Mouse (Mus musculus) embryo, embryonic 10 days (tissue): ENCODE measurements around the gene Mgst3.

Experiments
- DNase-seq: peaks from one replicate; pipeline ENCODE4 v3.0.0-alpha.2; 2015; ENCODE audit warnings: low spot score

Mgst3 gene

DNA sequence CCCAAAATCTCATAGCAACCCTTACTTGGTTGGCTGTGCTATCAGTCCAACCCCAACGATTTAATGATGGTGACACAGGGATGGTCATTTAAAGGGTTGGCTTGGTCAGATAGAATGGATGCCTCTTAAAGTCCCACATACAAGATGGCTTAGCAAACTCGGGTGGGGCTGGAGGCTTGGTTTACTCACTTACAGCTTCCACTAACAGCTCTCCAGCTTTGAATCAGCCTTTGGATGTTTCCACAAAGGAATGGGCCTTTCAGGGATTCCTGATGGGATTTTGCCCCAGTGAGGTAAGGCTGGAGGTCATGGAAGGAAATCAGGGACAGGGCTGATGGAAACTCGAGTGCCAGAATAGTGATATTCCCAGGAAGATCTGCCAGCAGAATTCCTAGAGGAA lies 5.8 kb downstream of the Mgst3 start:
- DNase-seq, result no peak

DNA sequence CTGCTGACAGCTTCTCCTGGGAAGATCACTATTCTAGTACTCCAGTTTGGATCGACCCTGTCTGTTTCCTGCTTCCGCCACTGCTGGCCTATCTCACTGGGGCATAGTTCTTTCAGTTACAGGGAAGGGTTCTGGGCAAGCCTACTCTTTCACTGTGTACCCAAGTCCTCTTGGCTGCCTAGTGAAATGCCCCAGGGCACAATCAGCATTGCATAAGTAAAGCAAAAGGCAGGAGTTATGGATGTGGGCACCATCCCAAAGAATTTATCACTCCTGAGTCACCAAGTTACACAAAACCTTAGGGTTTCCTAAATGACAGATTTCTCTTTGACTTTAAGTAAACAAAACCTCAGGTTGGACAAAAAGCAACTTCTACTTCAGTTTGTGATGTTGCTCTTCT lies 6.3 kb downstream of the Mgst3 start:
- no peak for DNase-seq

DNA sequence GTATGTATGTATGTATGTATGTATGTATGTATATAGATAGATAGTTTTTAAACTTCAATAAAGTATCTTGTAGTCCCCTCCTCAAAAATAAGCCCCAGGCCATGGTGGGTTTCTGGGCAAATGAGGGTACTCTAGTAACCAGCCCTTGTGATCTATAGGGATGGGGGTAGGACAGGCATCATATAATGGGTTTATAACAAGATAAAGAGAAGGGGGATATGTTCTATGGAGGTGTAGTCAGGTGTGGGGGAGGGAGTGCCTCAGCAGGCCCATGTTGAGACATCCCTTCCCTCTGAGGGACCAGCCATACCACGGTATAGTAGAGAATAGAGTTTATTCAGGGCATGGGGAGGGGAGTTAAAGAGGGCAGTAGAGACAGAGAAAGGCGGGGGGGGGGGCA lies 7.2 kb downstream of the Mgst3 start:
- no peak for DNase-seq

DNA sequence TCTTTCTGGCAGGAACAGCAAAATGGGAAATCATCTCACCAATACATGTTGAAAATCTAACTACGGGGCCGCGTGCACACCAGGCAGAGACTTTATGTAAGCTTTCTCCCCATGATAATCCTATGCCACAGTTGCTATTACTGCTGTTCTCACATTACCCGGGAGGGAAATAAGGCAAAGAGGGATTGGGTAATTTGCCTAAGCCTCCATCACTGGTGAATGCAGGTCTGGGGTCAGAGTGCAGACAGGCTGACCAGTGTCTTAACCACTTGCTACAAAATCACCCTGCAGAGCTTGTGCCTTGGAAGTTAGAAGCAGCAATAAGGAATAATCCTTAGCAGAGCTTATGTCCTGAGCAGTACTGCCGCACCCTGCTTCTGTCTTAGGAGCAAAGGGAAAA lies 8.0 kb downstream of the Mgst3 start:
- DNase-seq, result no peak

DNA sequence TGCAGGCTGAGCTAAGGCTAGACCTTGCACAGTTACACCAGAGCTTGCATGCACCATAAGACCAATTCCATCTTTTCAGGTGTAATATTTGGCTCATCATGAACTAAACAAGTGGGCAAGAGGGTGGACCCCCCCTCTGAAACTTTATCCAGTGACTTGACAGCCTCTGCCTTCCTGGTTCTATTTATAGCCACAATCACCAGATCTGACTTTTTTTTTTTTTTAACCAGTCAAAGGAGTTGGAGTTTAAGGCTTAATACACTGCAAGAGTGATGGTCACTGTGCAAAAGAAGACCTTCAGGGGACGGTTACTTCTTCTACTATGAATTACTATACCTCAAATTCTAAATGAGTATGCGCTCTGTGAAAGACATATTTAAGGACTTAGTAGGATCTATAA lies 8.4 kb downstream of the Mgst3 start:
- no peak for DNase-seq

DNA sequence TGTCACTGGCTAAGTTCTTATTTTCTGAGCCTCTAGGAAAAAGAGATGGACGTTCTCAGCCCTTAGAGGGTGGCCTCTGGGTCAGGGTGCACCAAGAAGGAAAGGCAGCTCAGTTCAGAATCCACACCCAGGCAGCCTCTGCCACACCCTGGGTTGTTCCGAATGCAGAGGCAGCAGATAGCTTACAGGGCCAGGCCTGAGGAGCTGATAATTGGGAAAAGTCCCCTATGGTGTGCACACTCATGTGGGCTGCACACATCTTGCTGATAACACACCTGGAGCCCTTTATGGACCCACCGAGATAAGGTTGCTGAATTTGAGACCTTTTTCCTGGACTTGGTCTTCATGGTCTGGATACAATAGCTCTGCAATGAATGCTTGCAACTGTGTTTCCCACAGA lies 9.5 kb downstream of the Mgst3 start:
- DNase-seq, result no peak

DNA sequence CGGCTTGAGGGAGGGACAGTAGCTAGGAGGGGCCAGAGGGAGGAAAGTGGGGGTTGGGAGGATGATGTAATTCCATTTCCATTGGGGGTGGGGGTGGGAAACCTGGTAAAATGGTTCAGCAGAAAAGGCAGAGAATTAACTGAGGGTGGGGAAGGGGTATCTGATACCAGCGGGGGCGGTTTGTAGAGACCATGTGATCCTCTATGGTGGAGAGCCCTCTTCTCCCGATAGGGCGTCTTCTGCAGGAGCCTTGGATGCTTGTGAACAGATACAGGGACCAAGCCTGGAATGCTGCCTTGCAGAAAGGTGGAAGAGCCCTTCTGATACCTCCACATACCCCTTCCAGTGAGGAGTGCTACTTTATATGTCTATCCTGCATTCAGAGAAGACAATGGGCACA lies 10.5 kb downstream of the Mgst3 start:
- no peak for DNase-seq

DNA sequence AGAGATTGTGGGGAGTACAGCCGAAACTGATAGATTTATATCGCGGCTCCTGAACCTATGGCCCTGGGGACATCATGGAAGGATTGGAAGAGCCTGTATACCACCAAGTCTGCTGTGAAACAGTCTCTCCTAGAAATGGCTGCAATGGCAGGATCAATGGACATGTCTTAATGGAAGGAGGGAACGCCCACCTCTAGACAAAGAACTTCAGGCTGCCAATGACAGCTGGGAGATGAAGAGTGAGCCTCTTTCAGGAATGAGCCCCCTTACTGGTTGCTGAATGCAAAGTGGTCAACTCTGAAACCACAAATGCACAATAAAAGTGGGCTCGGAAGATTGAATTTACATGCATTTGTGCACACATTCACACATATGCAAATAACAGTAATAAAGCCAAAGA lies 10.9 kb downstream of the Mgst3 start:
- no peak for DNase-seq

DNA sequence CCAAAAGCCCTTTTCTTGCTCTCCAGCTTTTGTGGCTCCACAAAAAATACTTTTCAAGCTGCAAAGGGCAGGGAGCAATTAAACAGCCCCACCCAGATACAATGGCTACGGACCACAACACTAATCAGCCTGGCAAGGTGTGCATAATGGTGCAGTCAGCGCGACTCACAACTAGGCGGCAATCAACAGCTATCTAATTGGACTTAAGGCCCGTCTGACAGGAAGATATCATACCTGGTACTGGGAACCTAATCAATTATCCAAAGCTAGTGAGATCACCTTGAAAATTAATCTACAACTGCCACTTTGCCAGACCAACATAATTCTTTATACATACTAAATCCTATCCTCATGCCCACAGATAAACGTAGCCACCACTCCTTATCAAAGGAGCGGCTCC lies 11.3 kb downstream of the Mgst3 start:
- DNase-seq, result no peak

DNA sequence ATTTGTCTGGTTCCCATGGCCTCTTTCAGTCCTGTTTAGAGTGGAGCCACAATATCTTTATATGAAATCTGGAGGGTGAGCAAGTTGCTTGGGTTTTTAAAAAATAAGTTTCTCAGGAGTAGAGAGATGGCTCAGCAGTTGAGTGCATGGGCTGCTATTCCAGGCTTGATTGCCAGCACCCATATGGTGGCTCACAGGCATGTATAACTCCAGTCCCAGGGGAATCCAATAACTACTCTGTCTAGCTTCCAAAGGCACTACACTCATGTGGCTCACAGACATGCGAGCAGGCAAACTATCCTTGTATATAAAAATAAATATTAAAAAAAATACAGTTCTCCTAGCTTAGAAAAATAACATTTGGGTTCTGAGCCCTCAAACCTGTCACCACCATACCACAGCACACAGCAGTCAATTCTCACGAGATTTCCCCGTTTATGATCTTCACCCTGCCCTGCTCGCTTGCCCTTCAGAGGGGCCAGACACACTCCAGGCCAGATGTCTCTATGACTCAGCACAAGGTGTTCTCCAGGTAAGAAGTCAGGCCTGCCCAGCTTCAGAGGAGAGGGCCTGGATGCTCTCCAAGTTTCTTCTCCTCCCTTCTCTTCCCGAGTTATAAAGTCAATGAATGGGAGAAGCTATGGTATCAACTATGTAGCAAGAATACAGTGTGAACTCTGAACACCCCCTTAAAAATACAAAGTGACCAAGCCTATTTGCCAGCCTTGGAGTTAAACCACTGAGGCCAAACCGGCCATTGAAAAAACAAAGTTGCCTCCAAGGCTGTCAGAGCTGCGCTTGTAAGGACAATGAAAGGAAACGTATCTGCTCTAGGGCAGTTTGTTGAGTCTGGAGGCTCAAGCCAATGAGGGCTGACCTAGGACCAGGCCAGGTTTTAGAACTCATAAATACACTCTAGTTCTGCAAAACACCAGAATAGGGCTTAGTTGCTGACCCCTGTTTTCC lies 12.3 kb downstream of the Mgst3 start:
- no peak for DNase-seq

DNA sequence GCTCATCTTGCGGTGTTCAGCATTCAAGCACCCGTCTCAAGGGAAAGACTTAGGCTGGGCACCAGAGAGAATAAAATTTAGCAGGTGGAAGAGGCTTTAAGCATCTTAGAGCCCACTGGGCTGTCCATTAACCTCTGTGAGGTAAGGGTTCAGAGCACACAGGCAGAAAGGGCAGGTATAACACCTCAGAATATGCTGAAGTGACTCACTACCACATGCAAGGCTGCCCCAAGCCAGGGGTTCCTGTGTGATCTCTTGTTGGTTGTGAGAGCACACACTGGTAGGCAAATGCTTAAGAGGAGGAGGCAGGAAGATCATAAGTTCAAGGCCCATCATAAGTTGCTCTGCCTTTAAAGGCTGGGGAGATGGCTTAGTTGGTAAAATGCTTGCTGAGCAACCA lies 13.4 kb downstream of the Mgst3 start:
- DNase-seq, result no peak

DNA sequence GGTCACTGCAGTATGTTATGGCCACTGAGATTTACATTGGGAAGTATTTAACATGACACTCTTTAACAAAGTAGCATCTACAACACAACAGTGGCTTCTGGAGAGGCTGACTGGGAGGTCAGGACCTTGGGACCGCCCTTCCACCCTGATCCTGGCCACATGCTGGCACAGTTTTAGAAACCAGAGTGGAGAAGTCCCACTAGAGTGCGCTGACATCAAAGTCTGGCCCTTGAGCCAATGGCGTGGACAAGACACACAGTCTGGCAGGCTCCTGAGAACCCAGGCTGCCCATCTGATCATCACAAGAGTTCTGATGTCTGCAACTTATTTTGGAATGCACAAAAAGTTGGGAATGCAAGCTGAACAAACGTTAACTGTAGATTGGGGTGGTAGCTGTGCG lies 13.9 kb downstream of the Mgst3 start:
- DNase-seq, result no peak

DNA sequence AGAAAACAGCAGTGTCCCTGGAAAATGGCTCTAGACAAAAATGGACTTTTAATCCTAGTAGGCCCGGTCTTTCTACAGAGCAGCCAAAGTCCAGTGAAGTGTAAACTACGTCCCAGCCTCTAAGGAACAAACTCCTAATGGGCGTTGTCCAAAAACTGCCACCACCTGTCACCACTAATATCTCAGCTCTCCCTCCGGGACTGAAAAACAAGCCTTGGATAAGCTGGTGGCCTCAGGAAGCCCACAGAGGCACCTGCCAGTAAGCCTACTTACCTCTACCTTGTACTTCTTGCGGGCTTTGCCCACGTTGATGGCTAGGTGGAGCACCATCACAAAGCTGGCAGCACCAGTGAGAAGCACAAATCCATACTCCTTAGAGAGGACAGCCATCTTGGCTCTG lies 15.6 kb downstream of the Mgst3 start:
- no peak for DNase-seq

DNA sequence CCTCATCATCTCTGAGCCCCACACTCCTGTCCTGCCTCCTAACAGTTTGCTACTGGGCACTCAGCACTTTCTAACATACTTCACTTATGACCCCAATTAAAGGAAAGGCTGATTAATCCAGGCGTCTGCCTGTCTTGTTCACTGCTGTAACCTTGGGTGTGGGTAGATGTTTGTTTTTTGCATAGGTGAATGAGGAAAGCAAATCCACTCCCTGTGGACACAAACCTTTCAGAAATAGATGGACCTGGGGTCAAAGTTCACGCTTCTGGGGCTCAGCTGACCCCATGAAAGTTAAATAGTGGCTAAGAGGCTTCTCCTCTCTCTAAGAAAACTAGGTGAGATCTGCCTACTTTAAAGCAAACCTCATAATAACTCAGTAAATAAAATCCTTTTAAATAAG lies 18.7 kb downstream of the Mgst3 start:
- no peak for DNase-seq

DNA sequence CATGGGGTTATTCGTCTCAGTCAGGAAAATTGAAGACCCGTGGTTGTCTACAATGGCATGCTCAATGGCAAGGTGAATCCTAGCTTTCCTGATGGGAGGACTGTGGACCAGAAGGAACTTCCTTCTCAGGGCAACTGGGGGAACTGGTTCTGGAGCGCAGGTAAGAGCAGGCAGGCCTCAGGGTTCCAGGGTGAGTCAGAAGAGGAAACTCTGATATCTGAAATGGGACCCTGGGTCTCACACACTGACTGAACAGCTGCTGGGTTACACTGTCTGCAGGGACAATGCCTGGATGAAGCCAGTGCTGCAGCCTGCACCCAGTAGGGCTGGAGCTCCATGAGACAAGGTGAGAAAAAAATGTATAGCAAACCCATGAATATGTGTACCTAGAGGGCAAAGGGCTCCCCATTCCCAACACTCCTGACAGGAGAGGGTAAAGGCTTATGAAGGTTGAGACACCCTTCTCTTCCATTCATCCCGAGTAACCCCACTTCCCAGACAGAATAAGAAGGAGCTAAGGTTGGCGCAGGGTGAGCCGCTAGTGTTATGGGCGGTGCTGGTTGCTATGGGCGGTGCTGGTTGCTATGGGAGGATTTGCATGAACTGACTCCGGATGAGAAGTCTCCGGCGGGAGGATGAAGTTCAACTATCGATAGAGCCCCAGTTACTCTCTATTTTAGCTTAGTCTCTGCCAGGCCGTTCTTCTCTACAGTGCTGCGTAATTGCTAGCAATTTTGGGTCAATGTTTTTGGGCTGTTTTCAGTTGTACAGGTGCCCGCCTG lies 19.4 kb downstream of the Mgst3 start:
- peak; percentile 87 for DNase-seq

DNA sequence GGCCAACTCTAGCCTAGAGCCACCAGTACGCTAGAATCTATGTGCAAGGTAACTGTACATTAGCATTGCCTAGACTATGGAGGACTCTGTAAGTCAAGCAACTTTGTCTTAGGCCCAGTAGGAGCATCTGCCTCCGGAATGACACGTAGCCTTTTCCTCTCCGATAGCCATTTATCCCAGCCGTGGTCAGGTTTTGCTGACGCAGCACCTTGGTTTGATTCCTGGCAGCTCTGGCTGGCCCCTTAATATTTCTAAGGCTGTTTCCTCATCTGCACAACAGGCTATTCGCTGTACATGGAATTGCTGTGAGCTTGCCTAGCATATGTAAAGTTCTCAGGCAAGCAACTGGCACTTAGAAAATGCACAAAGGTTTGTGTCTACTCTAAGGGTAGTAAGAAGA lies 20.9 kb downstream of the Mgst3 start:
- no peak for DNase-seq

DNA sequence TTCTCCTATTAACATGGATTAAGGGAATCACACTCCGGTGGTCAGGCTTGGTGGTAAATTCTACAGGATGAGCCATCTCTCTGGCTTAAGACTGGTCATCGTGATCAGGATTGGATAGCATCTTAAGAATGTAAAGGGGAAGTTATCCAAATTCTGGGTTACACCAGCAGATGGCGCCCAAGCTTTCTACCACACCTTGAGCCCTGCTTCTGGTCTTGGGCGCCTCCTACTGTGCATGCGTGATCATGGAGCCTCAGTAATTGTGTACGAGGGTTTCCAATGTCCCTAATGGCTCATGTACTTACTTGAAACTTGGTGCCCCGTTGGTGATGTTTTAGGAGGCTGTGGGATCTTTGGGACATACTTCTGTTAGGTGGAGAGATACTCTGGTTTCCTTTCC lies 23.7 kb downstream of the Mgst3 start:
- DNase-seq, result peak; percentile 93

DNA sequence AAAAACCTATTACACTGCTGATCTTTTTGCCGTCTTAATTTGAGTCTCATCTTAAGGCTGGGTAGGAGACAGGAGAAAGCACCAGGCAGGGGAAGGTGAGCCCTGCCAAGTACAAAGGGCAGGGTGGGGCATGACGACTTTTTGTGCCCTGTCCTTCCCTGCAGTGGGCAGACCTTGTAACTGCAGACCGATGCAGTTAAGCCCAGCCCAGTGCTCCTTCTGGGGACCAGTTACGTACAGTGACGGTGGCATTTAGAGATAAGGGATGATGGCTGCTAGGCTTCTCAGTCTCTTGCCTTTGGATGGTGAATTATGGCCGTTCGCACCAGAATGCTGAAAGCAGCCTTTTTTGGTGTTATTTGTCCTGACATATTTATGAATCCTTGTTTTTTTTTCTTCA lies 25.1 kb downstream of the Mgst3 start:
- no peak for DNase-seq

DNA sequence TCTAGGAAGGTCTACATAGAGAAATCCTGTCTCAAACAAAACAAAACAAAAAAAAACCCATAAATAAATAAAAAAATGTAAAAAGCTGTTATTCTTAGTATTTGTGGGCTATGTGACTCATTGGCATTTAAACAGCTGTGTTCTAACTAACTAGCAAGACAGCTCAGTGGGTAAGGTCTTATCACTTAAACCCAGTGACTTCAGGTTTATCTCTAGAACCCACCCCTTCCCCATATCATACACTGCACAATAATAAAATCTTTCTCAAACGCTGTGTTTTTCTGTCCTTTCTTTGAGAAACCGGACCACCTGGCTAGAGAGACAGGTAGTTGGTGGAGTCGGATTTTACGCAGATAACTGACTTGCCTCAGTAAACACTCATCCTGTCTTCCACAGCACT lies 25.6 kb downstream of the Mgst3 start:
- no peak for DNase-seq

DNA sequence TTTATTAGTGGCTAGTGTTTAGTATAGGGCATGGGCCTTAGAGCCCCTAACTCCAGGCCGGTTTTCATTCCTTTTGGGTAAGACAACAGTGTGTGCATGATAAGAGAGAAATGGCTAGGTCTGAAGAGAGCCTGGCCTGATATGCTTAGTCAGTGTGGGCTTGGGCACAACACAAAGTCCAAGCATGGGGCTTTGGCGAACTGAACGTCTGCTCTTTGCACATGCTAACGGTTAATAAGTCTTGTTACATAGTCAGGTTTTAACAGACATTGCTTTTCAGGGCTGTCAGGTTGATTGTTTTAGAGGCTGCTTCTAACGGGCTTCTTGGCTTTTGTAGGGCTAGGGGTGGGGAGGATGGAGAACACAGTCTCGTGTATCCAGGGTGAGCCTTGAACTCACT lies 27.0 kb downstream of the Mgst3 start:
- DNase-seq, result no peak

DNA sequence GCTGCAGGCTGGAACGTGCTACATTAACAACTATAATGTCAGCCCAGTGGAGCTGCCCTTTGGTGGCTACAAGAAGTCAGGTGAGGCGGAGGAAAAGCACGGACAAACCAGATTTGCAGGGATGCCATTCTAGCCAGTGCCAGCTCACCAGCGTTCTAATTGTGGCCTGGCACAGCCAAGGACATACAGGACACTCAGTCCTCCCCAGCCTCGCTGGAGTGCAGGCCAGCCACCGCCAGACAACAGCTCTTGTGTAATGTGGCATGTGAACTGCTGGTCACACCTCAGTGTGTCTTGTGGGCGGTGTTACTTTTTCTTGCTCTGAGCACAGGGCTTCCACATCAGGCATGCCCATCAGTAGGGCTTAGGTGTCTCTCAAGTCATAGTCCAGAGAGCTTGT lies 27.8 kb downstream of the Mgst3 start:
- DNase-seq, result no peak

DNA sequence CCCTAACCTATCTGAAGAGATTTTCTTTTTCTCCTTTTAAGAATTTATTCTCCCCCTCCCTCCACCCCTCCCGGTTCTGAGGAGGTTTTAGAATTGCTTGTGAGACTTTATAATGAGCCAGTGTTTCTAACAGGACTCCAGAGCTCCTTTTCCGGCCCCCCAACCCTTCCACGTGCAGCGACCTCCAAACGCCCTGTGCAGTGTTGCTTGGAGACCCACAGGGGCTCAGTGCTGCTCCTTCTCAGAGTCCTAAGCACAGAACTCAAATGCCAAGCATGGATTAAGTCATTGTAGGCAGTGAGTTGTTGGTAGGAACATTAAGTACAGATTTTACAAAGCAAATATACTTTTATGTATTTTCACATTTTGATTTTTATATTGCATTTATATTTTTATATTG lies 30.3 kb downstream of the Mgst3 start:
- DNase-seq, result no peak

DNA sequence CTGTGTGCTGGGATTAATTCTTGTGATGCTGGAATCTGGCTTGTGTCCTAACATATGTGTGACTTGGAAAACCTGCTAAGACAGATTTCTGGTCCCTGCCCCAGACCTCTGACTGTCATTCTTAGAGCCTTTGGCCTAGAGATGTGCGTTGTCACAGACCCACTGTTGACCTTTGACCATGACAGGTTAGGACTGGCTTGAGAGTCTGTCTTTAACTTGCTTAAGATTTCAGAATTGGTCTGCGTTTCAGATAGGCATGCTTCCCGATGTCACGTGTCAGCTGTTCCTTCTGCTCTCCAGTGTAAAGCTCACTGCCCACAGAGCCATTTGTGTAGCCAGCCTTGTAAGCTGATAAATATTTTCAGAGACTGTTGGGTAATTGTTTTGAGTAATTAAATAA lies 30.8 kb downstream of the Mgst3 start:
- no peak for DNase-seq

DNA sequence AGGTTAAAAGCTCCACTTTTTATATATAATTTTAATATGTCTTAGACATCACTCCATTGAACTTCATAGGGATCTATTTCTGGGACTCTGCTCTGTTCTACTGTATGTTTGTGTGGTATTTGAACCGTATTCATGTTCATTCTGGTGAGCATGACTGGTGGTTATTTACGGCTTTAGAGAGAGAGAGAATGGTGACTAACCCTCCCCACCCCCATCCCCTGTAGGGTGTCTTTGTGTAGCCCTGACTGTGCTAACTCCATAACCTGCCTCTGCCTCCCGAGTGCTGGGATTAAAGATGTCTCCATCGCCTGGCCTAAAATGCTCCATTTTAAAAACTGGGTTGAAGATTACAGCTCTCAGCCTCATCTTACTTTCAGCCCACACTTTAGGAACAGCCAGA lies 33.4 kb downstream of the Mgst3 start:
- no peak for DNase-seq
